Mouse (Mus musculus): ENCODE data around the gene Rel. TPM values are rescaled to one million over a fixed set of nuclear protein-coding genes. Genes with fewer than 3 reads are reported as not detected.

The Rel gene
- polyA plus RNA-seq, 1 experiment from 2014 or later, result 1.1 TPM

DNA sequence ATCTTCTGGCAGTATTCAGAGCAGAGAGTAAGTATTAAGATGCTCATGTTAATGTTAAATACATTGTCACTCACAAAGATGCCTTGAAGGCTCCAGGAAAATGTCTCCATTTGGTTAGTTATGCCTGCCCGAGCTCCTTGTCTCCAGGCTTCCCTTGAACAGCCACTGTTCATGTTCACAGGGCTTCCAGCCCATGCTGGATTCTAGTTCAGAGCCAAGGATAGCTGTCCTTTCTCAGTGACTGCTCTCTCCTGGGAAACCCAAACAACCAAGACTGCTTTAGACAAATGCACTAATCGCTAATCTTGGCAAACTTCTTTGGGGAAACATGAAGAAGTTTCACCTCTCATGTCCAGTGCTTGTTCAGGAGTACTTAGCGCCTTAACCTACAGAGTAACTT, 58.5 kb downstream of the Rel start:
- Histone ChIP-seq H3K4me2 (replicated peaks; ENCODE audit: low read depth, low read length) (no peak overlapping the region), H3K36me3 (ENCODE audit: control insufficient read depth, insufficient read depth, low read length) (peaks cover 75% of the 10 kb centered on the region)
- WGBS, result 89% methylated on average over 3 of the region's 3 CpGs

DNA sequence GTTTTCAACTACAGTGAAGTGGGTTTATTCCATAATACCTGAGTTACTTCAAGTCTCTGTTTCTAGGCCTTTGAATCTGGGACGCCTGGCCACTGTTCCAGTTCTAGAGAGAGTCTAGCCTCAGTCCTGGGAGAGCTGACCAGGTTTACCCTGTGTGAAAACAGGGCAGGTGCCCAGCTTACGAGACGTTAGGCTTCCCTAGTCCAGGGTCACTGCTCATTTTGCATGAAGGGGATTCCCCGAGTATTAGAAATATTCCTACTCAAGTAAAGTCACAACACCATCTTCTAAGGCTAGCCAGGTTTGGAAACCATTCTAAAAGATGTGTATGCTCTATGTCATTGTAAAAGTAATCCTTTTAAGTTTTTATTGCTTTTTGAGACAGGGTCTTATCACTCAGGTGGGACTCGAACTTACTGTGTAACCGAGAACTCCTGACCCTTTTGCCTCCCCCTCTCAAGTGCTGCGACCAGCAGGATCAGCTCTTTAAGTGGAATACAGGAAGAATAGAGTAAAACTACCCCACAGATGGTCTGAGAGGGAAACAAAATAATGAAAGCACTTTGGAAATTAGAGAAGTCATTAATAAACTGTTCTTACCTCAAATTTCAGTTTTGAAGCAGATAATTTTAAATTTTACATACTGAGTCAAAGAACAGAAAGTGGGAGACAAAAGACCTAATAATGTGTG, 66.0 kb downstream of the Rel start:
- ATAC-seq (ENCODE audit: low FRiP score, low TSS enrichment), result no peak
- WGBS, result 82% methylated on average over 7 of the region's 7 CpGs
- no peak overlapping the region for H3K4me2 ChIP-seq (replicated peaks; ENCODE audit: low read depth, low read length)

More for the DNA sequence above, 58.5 kb downstream of the Rel start:
- Histone ChIP-seq H3K27me3 (ENCODE audit: control insufficient read depth, insufficient read depth, low read length) (no peaks in the 10 kb centered on the region), H3K4me1 (ENCODE audit: control insufficient read depth, insufficient read depth, low read length) (no peaks in the 10 kb centered on the region), H3K9me3 (ENCODE audit: control insufficient read depth, low read length) (no peaks in the 10 kb centered on the region), H3K4me3 (ENCODE audit: low read length) (no peak overlapping the region), H3K27ac (ENCODE audit: low read depth, low read length) (no peak overlapping the region), H3K9ac (ENCODE audit: low read depth, low read length) (no peak overlapping the region)
- no peak for ATAC-seq (ENCODE audit: low FRiP score, low TSS enrichment)

DNA sequence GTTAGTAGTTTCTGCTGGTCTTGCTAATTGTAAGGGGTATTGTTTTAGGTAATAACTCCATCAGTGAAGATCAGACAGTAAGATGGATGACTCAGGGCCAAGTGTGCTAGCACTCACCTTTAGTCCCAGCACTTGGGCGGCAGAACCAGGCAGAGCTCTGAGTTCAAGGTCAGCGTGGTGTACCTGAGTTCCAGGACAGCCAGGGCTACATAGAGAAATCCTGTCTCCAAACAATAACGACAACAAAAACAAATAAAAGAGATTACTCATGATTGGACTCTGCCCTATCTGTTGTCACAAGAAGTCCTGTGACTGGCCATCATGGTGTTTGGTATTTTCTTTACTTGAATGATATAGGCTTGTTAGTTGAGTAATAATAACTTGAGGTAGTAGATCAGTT, 68.9 kb downstream of the Rel start:
- Histone ChIP-seq H3K4me1 (ENCODE audit: control insufficient read depth, insufficient read depth, low read length) (no peaks in the 10 kb centered on the region), H3K36me3 (ENCODE audit: control insufficient read depth, insufficient read depth, low read length) (peaks cover 11% of the 10 kb centered on the region; the same call in 1 of the 2 replicates), H3K27ac (ENCODE audit: low read depth, low read length) (no peak overlapping the region), H3K4me2 (replicated peaks; ENCODE audit: low read depth, low read length) (no peak overlapping the region), H3K9ac (ENCODE audit: low read depth, low read length) (no peak overlapping the region), H3K9me3 (ENCODE audit: control insufficient read depth, low read length) (no peaks in the 10 kb centered on the region), H3K4me3 (ENCODE audit: low read length) (no peak overlapping the region), H3K27me3 (ENCODE audit: control insufficient read depth, insufficient read depth, low read length) (no peaks in the 10 kb centered on the region)
- WGBS, result 89% methylated on average over 3 of the region's 3 CpGs
- no peak for ATAC-seq (ENCODE audit: low FRiP score, low TSS enrichment)

More for the DNA sequence above, 66.0 kb downstream of the Rel start:
- H3K9ac ChIP-seq (ENCODE audit: low read depth, low read length), result no peak overlapping the region
- H3K9me3 ChIP-seq (ENCODE audit: control insufficient read depth, low read length), result no peaks in the 10 kb centered on the region
- H3K4me1 ChIP-seq (ENCODE audit: control insufficient read depth, insufficient read depth, low read length), result no peaks in the 10 kb centered on the region
- peaks cover 30% of the 10 kb centered on the region for H3K36me3 ChIP-seq (ENCODE audit: control insufficient read depth, insufficient read depth, low read length)
- no peak overlapping the region for H3K27ac ChIP-seq (ENCODE audit: low read depth, low read length)
- H3K4me3 ChIP-seq (ENCODE audit: low read length), result no peak overlapping the region
- H3K27me3 ChIP-seq (ENCODE audit: control insufficient read depth, insufficient read depth, low read length), result no peaks in the 10 kb centered on the region

DNA sequence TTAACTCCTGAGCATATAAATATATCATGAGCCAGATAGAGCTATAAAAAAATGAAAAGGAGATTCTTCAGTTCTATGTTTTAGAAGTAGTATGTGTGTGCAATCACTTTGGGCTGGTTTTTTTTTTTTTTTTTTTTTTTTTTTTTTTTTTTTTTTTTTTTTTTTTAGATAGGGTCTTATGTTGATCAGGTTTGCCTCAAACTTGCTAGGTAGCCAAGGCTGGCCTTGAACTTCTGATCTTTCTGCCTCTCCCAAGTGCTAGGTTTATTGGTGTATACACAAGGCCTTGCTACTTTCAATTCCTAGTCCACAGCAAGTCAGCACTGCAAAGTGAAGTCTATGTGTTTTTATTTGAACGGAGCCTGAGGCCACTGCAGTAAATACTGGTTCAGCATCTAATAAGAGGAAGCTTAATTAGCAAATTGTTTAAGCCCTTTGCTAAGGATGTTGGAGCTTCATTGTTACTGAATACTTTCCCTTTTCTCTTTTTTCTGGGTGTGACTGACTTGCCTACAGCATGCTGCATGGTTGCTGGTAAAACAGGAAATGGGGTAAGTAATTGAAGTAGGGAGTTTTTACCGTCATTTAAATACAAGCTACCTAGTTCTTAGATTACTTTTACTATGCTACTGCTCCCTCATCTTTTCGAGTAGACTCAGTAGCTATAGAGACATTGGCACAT, 71.2 kb downstream of the Rel start:
- no peak overlapping the region for H3K4me3 ChIP-seq (ENCODE audit: low read length)
- H3K4me1 ChIP-seq (ENCODE audit: control insufficient read depth, insufficient read depth, low read length), result no peaks in the 10 kb centered on the region
- no peak overlapping the region for H3K9ac ChIP-seq (ENCODE audit: low read depth, low read length)
- no peaks in the 10 kb centered on the region for H3K9me3 ChIP-seq (ENCODE audit: control insufficient read depth, low read length)
- H3K4me2 ChIP-seq (replicated peaks; ENCODE audit: low read depth, low read length), result no peak overlapping the region
- 68% methylated on average over 3 of the region's 3 CpGs for WGBS
- H3K36me3 ChIP-seq (ENCODE audit: control insufficient read depth, insufficient read depth, low read length), result peaks cover 7% of the 10 kb centered on the region; the same call in 1 of the 2 replicates
- H3K27me3 ChIP-seq (ENCODE audit: control insufficient read depth, insufficient read depth, low read length), result no peaks in the 10 kb centered on the region
- ATAC-seq (ENCODE audit: low FRiP score, low TSS enrichment), result no peak
- no peak overlapping the region for H3K27ac ChIP-seq (ENCODE audit: low read depth, low read length)

DNA sequence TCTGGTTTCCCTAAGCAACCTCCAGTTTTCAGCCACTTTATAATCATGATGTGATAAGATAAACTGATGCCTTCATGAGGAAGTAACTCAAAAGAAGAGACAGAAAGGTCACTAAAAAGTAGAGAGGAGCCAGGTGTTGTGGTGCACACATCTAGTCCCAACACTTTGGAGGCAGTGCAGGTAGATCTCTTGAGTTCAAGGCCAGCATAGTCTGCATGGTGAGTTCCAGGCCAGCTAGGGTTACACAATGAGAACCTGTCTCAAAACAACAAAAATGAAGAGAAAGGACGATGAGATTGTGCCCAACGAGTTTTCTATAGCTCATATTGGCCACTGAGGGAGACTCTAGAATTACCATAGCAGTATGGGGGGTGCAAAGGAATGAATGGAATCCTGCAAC, 72.2 kb downstream of the Rel start:
- no peak for ATAC-seq (ENCODE audit: low FRiP score, low TSS enrichment)
- Histone ChIP-seq H3K4me2 (replicated peaks; ENCODE audit: low read depth, low read length) (no peak overlapping the region), H3K9ac (ENCODE audit: low read depth, low read length) (no peak overlapping the region), H3K9me3 (ENCODE audit: control insufficient read depth, low read length) (no peaks in the 10 kb centered on the region), H3K4me3 (ENCODE audit: low read length) (no peak overlapping the region), H3K27ac (ENCODE audit: low read depth, low read length) (no peak overlapping the region), H3K27me3 (ENCODE audit: control insufficient read depth, insufficient read depth, low read length) (no peaks in the 10 kb centered on the region), H3K4me1 (ENCODE audit: control insufficient read depth, insufficient read depth, low read length) (no peaks in the 10 kb centered on the region), H3K36me3 (ENCODE audit: control insufficient read depth, insufficient read depth, low read length) (peaks cover 5% of the 10 kb centered on the region; the same call in 1 of the 2 replicates)
- 86% methylated on average over 2 of the region's 2 CpGs for WGBS

DNA sequence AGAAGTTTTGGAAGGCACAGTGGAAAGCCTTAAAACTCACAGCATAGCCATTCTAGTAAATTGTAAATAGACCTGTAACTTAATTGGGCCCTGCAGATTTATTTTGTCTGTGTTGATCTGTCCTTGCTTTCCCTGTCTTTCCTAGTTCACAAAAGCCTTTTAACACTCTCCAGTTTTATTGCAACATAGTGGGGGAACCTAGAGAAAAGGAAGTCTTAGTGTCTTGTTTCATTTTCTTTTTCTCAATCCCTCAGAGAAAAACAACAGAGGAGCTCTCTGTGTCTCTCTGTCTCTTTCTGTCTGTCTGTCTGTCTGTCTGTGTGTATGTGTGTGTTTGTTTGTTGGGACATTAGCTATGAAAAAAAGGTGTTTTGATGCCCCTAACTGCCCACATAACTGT, 74.9 kb downstream of the Rel start:
- Histone ChIP-seq H3K9me3 (ENCODE audit: control insufficient read depth, low read length) (no peaks in the 10 kb centered on the region), H3K4me3 (ENCODE audit: low read length) (no peak overlapping the region), H3K27ac (ENCODE audit: low read depth, low read length) (no peak overlapping the region), H3K9ac (ENCODE audit: low read depth, low read length) (no peak overlapping the region), H3K27me3 (ENCODE audit: control insufficient read depth, insufficient read depth, low read length) (no peaks in the 10 kb centered on the region), H3K4me1 (ENCODE audit: control insufficient read depth, insufficient read depth, low read length) (no peaks in the 10 kb centered on the region), H3K36me3 (ENCODE audit: control insufficient read depth, insufficient read depth, low read length) (no peaks in the 10 kb centered on the region), H3K4me2 (replicated peaks; ENCODE audit: low read depth, low read length) (no peak overlapping the region)
- no peak for ATAC-seq (ENCODE audit: low FRiP score, low TSS enrichment)

DNA sequence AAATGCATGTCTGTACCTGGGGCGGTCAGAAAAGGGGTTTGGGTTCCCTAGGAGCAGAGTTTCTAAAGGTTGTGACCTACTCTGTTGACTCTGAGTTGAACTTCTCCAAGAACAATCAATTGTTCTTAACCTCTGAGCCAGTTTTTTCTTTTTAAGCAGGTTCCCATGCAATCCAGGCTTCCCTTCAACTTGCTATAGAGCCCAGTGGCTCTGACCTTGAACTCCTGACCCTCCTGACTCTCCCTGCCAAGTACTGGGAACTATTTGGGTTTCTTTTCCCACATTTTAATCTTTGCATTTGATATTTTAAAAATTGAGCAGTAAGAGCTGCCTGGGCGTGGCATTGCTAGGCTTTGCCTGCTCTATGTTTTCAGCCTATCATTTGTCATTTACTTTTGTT, 77.5 kb downstream of the Rel start:
- no peak overlapping the region for H3K4me2 ChIP-seq (replicated peaks; ENCODE audit: low read depth, low read length)
- H3K4me3 ChIP-seq (ENCODE audit: low read length), result no peak overlapping the region
- H3K36me3 ChIP-seq (ENCODE audit: control insufficient read depth, insufficient read depth, low read length), result peaks cover 8% of the 10 kb centered on the region; the same call in 1 of the 2 replicates
- no peaks in the 10 kb centered on the region for H3K9me3 ChIP-seq (ENCODE audit: control insufficient read depth, low read length)
- no peaks in the 10 kb centered on the region for H3K27me3 ChIP-seq (ENCODE audit: control insufficient read depth, insufficient read depth, low read length)
- H3K9ac ChIP-seq (ENCODE audit: low read depth, low read length), result no peak overlapping the region
- WGBS, result 99% methylated on average over 2 of the region's 2 CpGs
- ATAC-seq (ENCODE audit: low FRiP score, low TSS enrichment), result no peak
- H3K27ac ChIP-seq (ENCODE audit: low read depth, low read length), result no peak overlapping the region
- H3K4me1 ChIP-seq (ENCODE audit: control insufficient read depth, insufficient read depth, low read length), result no peaks in the 10 kb centered on the region

DNA sequence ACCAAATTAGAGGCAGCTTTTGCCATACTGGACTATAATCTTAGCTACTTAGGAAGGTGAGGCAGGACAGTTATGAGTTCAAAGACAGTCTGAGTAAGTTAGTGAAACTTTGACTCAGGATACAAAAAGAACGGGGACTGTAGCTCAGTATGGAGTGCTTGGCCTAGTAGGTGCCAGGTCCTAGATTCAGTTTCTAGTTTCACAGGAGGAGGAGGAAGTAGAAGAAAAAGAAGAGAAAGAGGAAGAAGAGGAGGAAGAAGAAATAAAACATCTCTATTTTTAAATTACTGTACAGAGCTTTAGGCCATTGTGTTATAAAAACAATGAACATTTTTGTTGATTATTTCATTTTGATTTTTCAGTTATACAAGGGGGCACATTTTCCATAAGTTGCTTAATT, 82.7 kb downstream of the Rel start:
- Histone ChIP-seq H3K4me1 (ENCODE audit: control insufficient read depth, insufficient read depth, low read length) (no peaks in the 10 kb centered on the region), H3K36me3 (ENCODE audit: control insufficient read depth, insufficient read depth, low read length) (peaks cover 10% of the 10 kb centered on the region; the same call in 1 of the 2 replicates), H3K9ac (ENCODE audit: low read depth, low read length) (no peak overlapping the region), H3K4me2 (replicated peaks; ENCODE audit: low read depth, low read length) (no peak overlapping the region), H3K4me3 (ENCODE audit: low read length) (no peak overlapping the region), H3K27me3 (ENCODE audit: control insufficient read depth, insufficient read depth, low read length) (no peaks in the 10 kb centered on the region), H3K27ac (ENCODE audit: low read depth, low read length) (no peak overlapping the region), H3K9me3 (ENCODE audit: control insufficient read depth, low read length) (no peaks in the 10 kb centered on the region)
- 96% methylated on average over 1 of the region's 1 CpGs for WGBS
- no peak for ATAC-seq (ENCODE audit: low FRiP score, low TSS enrichment)
